Mouse (Mus musculus): ENCODE results near the gene Sh3d21.

DNA sequence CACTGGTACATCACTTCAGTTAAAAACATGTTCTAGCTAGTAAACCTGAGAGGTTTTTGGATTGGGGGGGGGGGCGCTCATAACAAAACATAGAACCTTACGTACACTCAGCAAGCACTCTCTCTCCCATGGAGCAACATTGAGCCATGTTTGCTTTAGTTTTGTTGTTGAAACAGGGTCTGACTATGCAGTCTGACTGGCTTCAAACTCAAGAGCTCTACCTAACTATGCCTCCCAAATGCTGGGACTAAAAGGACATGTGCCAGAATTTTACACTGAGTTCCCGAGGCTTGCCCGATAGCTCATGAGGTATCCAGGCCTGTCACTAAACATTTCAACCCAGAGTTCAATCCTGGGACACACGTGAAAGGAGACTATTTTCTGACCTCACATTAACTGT is 19.7 kb upstream of the Sh3d21 start:
- no peak for TF ChIP-seq CTCF (IDR thresholded peaks at IDR 0.05; ENCODE audit: control insufficient read depth, insufficient read depth, insufficient read length)
- TF ChIP-seq MYOG (IDR thresholded peaks at IDR 0.05; ENCODE audit: control insufficient read depth, extremely low read depth, insufficient read length), result no peak
- no peak for TF ChIP-seq USF1 (IDR thresholded peaks at IDR 0.05; ENCODE audit: low read depth)
- TF ChIP-seq FOSL1 (IDR thresholded peaks at IDR 0.05; ENCODE audit: insufficient read depth, low read length, poor library complexity, severe bottlenecking), result no peak
